Mouse (Mus musculus) heart, adult 2 months (tissue): Measurements from ENCODE around the gene 4922502D21Rik.
"Not testable (repeated sequence)": the region's sequence is repeated elsewhere in the genome, so short reads cannot be mapped to it uniquely, and the experiment has no call there.

ENCODE experiments used
- CTCF ChIP-seq: fragments of 200-600 bp; IDR thresholded peaks from 2 replicates; pipeline ENCODE4 v1.8.1; 2022; ENCODE audit warnings: antibody characterized with exemption, mild to moderate bottlenecking, moderate library complexity
- EP300 ChIP-seq: fragments of 200-500 bp; IDR thresholded peaks from 2 replicates; pipeline ENCODE4 v1.6.1; 2011; ENCODE audit warnings: low read depth, low read length, control low read depth; ENCODE audit not compliant: insufficient read depth
- POLR2A ChIP-seq: fragments of 200-500 bp; IDR thresholded peaks from 2 replicates; pipeline ENCODE4 v1.6.1; 2011; ENCODE audit warnings: mild to moderate bottlenecking, low read depth, low read length, control low read depth; ENCODE audit not compliant: insufficient read depth

- TF ChIP-seq POLR2A, EP300, CTCF: not testable (repeated sequence)
Measured at GRCm38 (mm10) chr6:129342391-129342790, 10.8 kb upstream of the 4922502D21Rik start, which contains the start of gene Clec12a.
